Mouse (Mus musculus): ENCODE measurements around the gene Myo9a. TPM values are rescaled to one million over a fixed set of nuclear protein-coding genes. Genes with fewer than 3 reads are reported as not detected.

Myo9a gene
- total and polyA plus RNA-seq, 3 experiments = 1.6 to 2.6 (median 2.0) TPM

GRCm38 (mm10) chr9:59721144-59721543 is 29.6 kb upstream of the Myo9a start:
- no peak for DNase-seq (ENCODE audit: extremely low read depth)
- dilution Hi-C loops (cut with MboI; ENCODE audit: extremely low pct_ligation_motif_present, extremely low pct_unique_long_range_greater_than_20kb, low sequenced_read_pairs) = no loop called here
- peaks cover 0 to 8% of the 10 kb centered on the region in 2 experiments; a peak in 2 of 4 replicates for H3K4me1 ChIP-seq (ENCODE audit: control insufficient read depth in 1 of 2, insufficient read depth in 2 of 2)

GRCm38 (mm10) chr9:59723096-59723657 is 27.5 kb upstream of the Myo9a start:
- Histone ChIP-seq H3K4me3 (replicated peaks in 1 of 3; ENCODE audit: low read depth in 2 of 3, low read length in 2 of 3, poor library complexity in 1 of 3) (no peak overlapping the region), H3K79me2 (replicated peaks; ENCODE audit: control insufficient read depth, extremely low read depth, insufficient read depth, poor library complexity, severe bottlenecking) (no peaks in the 10 kb centered on the region), H3K27me3 (replicated peaks) (peaks cover 14% of the 10 kb centered on the region), H3K36me3 (replicated peaks in 1 of 2; ENCODE audit: control insufficient read depth in 1 of 2, insufficient read depth in 1 of 2, low read length in 1 of 2) (no peaks in the 10 kb centered on the region), H3K9ac (ENCODE audit: insufficient read depth, low read depth) (no peak overlapping the region), H3K9me3 (replicated peaks; ENCODE audit: low read length) (peaks cover 3% of the 10 kb centered on the region), H3K4me2 (ENCODE audit: insufficient read depth, low read depth, poor library complexity, severe bottlenecking) (no peak overlapping the region; the same call in 1 of the 2 replicates), H3K4me1 (ENCODE audit: control insufficient read depth in 1 of 2, insufficient read depth in 2 of 2) (peaks cover 0 to 8% of the 10 kb centered on the region in 2 experiments; a peak in 2 of 4 replicates), H3K27ac (ENCODE audit: insufficient read depth, low read depth) (no peak overlapping the region)
- in situ Hi-C loops (cut with MboI; ENCODE audit: low pct_ligation_motif_present, low pct_unique_long_range_greater_than_20kb, low sequenced_read_pairs) = loop anchor here (5.0 kb wide), 1 partner anchor 234 kb away; no protein-coding TSS in a partner anchor
- DNase-seq (ENCODE audit: extremely low read depth) = peak; percentile 83
- TF ChIP-seq BHLHE40 (IDR thresholded peaks at IDR 0.05; ENCODE audit: low read depth, low read length) (no peak), TBP (conservative IDR thresholded peaks at IDR 0.05; ENCODE audit: low read depth, low read length) (no peak), ZC3H11A (IDR thresholded peaks at IDR 0.05; ENCODE audit: low read depth, low read length) (peak; percentile 8; the same call in 1 of the 2 replicates), IRF4 (IDR thresholded peaks at IDR 0.05; ENCODE audit: low read depth, low read length) (peak; percentile 77; the same call in 1 of the 2 replicates), CTCF (conservative IDR thresholded peaks at IDR 0.05 in 1 of 2, IDR thresholded peaks at IDR 0.05 in 1 of 2; ENCODE audit: low read depth in 2 of 2, low read length in 2 of 2) (peak; percentile 79 to 96), NELFE (IDR thresholded peaks at IDR 0.05; ENCODE audit: low read depth, low read length) (0 out of 2 replicates have a peak, but pooled peaks have one; percentile 40), ZKSCAN1 (IDR thresholded peaks at IDR 0.05; ENCODE audit: borderline replicate concordance, low read depth, low read length) (no peak), RAD21 (IDR thresholded peaks at IDR 0.05; ENCODE audit: low read depth, low read length) (no peak; the same call in none of the 2 replicates), SMC3 (IDR thresholded peaks at IDR 0.05; ENCODE audit: low read depth, low read length) (peak; percentile 86)
- dilution Hi-C loops (cut with MboI; ENCODE audit: extremely low pct_ligation_motif_present, extremely low pct_unique_long_range_greater_than_20kb, low sequenced_read_pairs) = no loop called here

More at GRCm38 (mm10) chr9:59721144-59721543, 29.6 kb upstream of the Myo9a start:
- Histone ChIP-seq H3K4me3 (replicated peaks in 1 of 3; ENCODE audit: low read depth in 2 of 3, low read length in 2 of 3, poor library complexity in 1 of 3) (no peak overlapping the region), H3K27ac (ENCODE audit: insufficient read depth, low read depth) (no peak overlapping the region), H3K4me2 (ENCODE audit: insufficient read depth, low read depth, poor library complexity, severe bottlenecking) (no peak overlapping the region), H3K36me3 (replicated peaks in 1 of 2; ENCODE audit: control insufficient read depth in 1 of 2, insufficient read depth in 1 of 2, low read length in 1 of 2) (no peaks in the 10 kb centered on the region), H3K9me3 (replicated peaks; ENCODE audit: low read length) (peaks cover 3% of the 10 kb centered on the region), H3K27me3 (replicated peaks) (peaks cover 14% of the 10 kb centered on the region), H3K79me2 (replicated peaks; ENCODE audit: control insufficient read depth, extremely low read depth, insufficient read depth, poor library complexity, severe bottlenecking) (no peaks in the 10 kb centered on the region), H3K9ac (ENCODE audit: insufficient read depth, low read depth) (no peak overlapping the region)
- in situ Hi-C loops (cut with MboI; ENCODE audit: low pct_ligation_motif_present, low pct_unique_long_range_greater_than_20kb, low sequenced_read_pairs) = loop anchor here (5.0 kb wide), 1 partner anchor 236 kb away; no protein-coding TSS in a partner anchor
- no peak for TF ChIP-seq ZKSCAN1 (IDR thresholded peaks at IDR 0.05; ENCODE audit: borderline replicate concordance, low read depth, low read length)
- no peak for TF ChIP-seq MYC (IDR thresholded peaks at IDR 0.05; ENCODE audit: low read depth, low read length)
- TF ChIP-seq TCF12 (IDR thresholded peaks at IDR 0.05; ENCODE audit: low read depth, low read length) = no peak
- no peak for TF ChIP-seq MAZ (IDR thresholded peaks at IDR 0.05; ENCODE audit: low read depth, low read length)
- peak; percentile 80 for TF ChIP-seq MAFK (IDR thresholded peaks at IDR 0.05; ENCODE audit: insufficient replicate concordance, low read length)
